Mouse (Mus musculus): ENCODE measurements at regions not wholly inside any gene's neighbourhood (a gene's known extent, or its start where the extent isn't known, plus 50 kb on each side); places are given as distances from the start of the nearest gene placed in this dataset.

- TF ChIP-seq GATA1 (IDR thresholded peaks at IDR 0.05; ENCODE audit: low read length) (no peak), TAL1 (IDR thresholded peaks at IDR 0.05; ENCODE audit: low read length) (no peak)
Measured at GRCm38 (mm10) chr9:41366405-41366804, 204.9 kb upstream of the Ubash3b start.
